Mouse (Mus musculus): ENCODE measurements around the gene Mllt1. TPM values are rescaled to one million over a fixed set of nuclear protein-coding genes. Genes with fewer than 3 reads are reported as not detected.
A peak's percentile ranks its signal among the peaks of the same experiment; 100 is the strongest.

The Mllt1 gene
- total RNA-seq, 2 experiments from 2014 or later, result 2.1 to 3.5 TPM

DNA sequence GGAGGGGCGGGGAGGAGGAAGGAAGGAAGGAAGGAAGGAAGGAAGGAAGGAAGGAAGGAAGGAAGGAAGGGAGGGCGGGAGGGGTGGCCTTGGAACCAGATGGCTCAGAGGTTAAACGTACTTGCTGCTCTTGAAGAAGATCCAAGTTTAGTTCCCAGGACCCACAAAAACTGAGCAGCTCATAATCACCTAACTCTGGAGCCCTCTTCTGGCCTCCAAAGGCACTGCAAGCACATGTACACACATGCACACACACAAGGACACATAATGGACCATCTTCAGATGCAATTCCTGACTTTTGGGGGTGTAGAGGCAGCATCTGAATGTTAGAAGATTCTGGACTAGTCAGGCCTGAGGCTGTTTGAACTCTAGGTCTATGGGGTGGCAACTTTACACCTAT lies 47.2 kb downstream of the Mllt1 start:
- ATAC-seq (replicated peaks; ENCODE audit: low FRiP score, poor library complexity, severe bottlenecking), result no peak

DNA sequence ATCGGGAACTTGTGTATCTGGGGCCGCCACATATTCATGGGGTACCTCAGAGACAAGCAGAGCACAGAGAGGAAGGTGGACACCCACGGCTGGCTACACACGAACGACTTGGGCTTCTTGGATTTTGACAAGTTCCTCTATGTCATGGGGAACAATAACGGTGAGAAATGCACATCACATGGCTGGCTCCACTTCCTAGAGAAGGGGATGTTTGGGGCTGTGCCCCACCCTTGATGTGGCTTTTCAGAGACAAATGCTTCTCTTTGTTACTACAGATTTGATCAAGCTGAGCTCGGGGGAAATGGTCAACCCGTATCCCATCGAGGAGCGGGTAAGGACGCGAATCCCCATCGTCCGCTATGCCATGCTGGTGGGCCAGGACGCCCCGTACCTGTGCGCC lies 50.4 kb downstream of the Mllt1 start:
- no peak for ATAC-seq (replicated peaks; ENCODE audit: low FRiP score, poor library complexity, severe bottlenecking)

GRCm38 (mm10) chr17:56884331-56884730 lies 50.9 kb downstream of the Mllt1 start:
- ATAC-seq (replicated peaks; ENCODE audit: low FRiP score, poor library complexity, severe bottlenecking), result no peak

- ATAC-seq (replicated peaks; ENCODE audit: low FRiP score, poor library complexity, severe bottlenecking), result no peak
Measured at GRCm38 (mm10) chr17:56883612-56884011, 51.6 kb downstream of the Mllt1 start.

- no peak for ATAC-seq (replicated peaks; ENCODE audit: low FRiP score, poor library complexity, severe bottlenecking)
Measured at GRCm38 (mm10) chr17:56877426-56877825, 57.8 kb downstream of the Mllt1 start.

DNA sequence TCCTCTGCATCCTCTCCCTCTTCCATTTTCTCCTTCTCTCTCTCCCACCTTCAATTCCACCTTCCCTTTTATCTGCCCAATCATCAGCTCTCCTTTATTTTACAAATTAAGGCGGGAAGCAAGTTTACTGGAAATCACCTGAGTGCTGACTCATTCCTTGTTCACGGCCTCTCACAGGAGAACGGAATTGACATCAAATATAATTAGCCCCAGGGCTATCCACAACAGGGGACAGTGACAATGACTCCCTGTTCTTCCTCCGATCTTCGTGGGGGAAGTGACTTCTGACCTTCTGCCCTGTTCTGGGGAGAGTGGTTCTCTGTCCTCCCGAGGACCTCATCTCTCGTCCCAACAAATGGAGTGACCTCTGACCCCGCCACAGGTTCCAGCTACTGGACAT lies 58.2 kb downstream of the Mllt1 start:
- ATAC-seq (replicated peaks; ENCODE audit: low FRiP score, poor library complexity, severe bottlenecking), result no peak

DNA sequence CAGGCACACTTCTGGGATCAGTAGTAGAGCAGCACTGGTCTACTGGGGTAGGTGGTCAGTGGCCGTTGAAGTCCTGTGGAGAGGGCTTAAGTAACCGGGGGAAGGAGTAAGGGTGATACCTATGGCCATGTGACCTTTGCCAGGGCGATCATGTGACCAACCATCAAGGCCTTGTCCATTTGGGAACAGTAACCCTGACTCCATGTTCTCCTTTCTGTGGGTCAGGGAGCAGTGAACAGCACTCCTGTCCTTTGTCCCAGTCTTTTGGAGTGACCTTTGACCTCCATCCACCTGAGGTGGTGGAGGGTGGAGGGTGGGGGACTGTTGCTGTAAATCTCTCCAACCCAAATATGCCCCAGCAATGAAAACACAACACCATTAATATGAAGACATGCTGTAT lies 58.8 kb downstream of the Mllt1 start:
- no peak for ATAC-seq (replicated peaks; ENCODE audit: low FRiP score, poor library complexity, severe bottlenecking)

DNA sequence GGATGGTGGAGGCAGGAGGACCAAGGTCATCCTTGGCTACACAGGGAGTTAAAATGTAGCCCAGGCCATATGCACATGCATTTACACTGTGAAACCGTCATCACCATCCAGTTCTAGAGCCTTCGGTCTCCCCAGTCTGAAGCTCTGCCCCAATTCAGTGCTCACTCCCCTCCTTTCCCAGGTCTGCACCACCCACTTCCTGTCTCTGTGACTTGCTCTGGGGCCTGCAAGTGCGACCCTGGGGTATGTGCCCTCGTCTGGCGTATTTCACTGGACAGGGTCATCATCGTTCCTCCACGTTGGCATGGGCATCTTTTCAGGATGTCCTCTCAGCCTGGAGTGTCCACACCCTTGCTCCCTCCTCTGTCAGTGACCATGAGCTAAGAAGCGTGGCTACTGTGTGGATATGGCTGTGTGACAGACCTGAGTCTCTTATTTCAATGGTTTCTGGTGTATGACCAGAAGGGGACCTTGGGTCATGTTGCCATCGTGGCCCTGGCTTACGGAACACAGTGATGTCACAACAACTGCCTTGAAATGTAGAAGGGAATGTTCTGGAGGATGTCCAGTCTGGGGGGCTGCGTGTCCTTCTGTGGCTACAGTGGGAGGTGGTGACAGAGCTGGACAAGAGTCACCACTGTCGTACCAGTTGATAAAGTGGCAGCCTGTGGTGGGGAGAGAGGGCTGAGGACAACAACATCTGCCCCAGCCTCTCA lies 60.1 kb downstream of the Mllt1 start, which contains the start of gene 1700061G19Rik:
1700061G19Rik (plus strand) TSS at position 542 of the 716 bp plus-strand sequence.
- no peak for ATAC-seq (replicated peaks; ENCODE audit: low FRiP score, poor library complexity, severe bottlenecking)

GRCm38 (mm10) chr17:56874237-56874636 lies 61.0 kb downstream of the Mllt1 start, which contains the start of gene Acsbg2:
Gene Acsbg2 (minus strand): TSS chr17:56874447.
- no peak for ATAC-seq (replicated peaks; ENCODE audit: low FRiP score, poor library complexity, severe bottlenecking)

DNA sequence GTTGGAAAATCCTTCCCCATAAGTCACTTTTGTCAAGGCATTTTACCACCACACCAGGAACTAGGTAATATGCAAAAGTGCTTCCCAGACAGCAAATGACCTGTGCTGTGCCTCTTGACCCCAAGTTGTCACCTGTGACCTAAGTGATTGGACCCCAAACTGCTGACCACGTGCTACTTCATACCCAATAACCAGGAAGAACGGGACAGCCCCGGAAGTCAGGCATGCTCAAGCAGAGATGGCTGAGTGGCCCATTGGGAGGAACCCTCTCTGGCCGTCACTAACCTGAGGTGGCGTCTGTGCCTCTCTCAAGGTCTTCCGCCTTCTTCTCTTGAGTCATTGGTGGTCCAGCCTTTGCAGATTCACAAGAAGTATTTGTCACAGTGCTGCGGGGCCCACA lies 62.7 kb downstream of the Mllt1 start:
- no peak for ATAC-seq (replicated peaks; ENCODE audit: low FRiP score, poor library complexity, severe bottlenecking)

GRCm38 (mm10) chr17:56871767-56872166 lies 63.4 kb downstream of the Mllt1 start:
- ATAC-seq (replicated peaks; ENCODE audit: low FRiP score, poor library complexity, severe bottlenecking), result no peak

DNA sequence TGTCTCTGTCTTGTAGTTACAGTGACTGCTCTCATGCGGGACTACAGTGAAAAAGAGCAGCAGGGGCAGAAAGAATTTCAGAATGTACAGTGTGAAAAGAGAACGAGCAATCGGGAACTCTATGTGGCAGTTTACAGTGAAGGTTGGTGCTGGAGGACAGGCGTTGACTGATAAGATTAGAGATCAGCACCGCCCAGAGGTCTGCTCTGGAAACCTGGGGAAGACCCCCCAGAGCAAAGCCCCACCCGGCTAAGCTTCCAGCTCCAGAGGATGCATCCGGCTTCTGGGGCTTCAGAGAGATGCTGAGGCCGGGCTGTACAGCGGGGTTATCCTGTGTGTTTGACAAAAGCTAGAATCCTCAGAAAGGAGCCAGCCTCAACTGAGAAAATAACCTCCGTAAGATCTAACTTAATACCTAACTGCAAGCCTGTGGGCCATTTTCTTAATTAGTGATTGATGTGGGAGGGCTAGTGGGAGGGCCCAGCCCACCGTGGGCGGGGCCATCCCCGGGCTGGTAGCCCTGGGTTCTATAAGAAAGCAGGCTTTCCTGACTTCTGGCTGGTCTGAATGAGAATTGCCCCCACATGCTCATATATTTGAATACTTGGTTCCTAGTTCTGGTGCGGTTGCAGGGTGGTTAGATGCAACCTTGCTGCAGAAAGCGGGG lies 64.8 kb downstream of the Mllt1 start:
- ATAC-seq (replicated peaks; ENCODE audit: low FRiP score, poor library complexity, severe bottlenecking), result no peak

DNA sequence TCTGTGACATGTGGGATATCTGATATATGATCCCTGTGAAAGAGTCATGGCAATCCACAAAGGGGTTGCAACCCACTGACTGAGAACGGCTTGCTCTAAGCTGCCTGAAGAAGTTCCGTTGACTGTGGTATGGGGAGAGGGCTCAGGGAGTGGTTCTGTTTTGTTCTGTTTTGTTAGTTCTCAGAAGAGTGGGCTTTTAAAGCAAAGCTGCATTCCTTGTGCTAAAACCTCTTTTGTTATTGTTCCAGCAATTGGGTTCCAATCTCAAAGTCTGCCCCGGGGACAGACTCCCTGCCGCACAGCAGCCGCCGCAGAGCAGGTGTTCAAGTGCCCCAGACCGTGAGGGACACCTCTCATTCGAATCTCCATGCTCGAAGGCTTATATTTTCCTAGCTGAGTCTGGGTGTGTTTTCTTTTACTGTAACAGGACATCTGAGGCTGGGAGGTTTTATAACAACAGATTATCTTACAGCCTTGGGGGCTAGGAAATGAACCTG lies 65.7 kb downstream of the Mllt1 start:
- ATAC-seq (replicated peaks; ENCODE audit: low FRiP score, poor library complexity, severe bottlenecking), result no peak

- ATAC-seq (replicated peaks; ENCODE audit: low FRiP score, poor library complexity, severe bottlenecking), result no peak
Measured at GRCm38 (mm10) chr17:56866071-56866470, 69.1 kb downstream of the Mllt1 start.

- ATAC-seq (replicated peaks; ENCODE audit: low FRiP score, poor library complexity, severe bottlenecking), result no peak
Measured at GRCm38 (mm10) chr17:56861197-56861596, 74.0 kb downstream of the Mllt1 start.

GRCm38 (mm10) chr17:56858922-56859321 lies 76.3 kb downstream of the Mllt1 start:
- ATAC-seq (replicated peaks; ENCODE audit: low FRiP score, poor library complexity, severe bottlenecking), result no peak

DNA sequence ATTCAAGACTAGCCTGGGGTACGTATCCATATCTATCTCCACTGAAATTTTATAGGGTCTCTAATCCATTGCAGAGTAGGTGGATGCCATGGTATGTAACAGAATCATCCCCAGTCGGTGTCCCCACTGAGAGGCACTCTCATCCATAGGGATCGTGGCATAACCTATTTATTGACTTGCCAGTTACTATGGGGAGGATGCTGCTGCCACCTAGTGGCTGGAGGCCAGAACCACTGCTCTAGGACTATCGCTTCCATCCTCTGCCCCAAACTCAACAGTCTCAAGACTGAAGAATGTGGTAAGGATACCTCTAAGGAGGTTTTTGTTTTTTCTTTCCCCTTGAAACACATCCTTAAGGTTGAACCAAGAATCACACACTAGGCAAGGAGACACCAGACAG lies 77.0 kb downstream of the Mllt1 start:
- peak; percentile 84 for ATAC-seq (replicated peaks; ENCODE audit: low FRiP score, poor library complexity, severe bottlenecking)

- no peak for ATAC-seq (replicated peaks; ENCODE audit: low FRiP score, poor library complexity, severe bottlenecking)
Measured at GRCm38 (mm10) chr17:56855421-56855820, 79.8 kb downstream of the Mllt1 start.

DNA sequence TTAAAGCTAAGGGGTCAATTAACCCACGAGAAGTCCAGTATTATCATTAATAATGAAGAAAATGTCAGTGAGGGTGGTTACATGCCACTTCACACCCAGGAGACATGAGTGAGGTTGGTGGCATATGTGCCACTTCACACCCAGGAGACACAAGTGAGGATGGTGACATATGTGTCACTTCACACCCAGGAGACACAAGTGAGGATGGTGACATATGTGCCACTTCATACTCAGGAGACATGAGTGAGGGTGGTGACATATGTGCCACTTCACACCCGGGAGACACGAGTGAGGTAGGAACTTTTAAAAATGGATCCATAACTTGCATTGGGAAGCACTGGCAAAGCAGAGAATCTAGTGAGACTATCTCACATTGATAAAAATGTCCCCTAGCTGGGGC lies 84.0 kb downstream of the Mllt1 start:
- no peak for ATAC-seq (replicated peaks; ENCODE audit: low FRiP score, poor library complexity, severe bottlenecking)

- no peak for ATAC-seq (replicated peaks; ENCODE audit: low FRiP score, poor library complexity, severe bottlenecking)
Measured at GRCm38 (mm10) chr17:56849710-56850109, 85.5 kb downstream of the Mllt1 start.

- ATAC-seq (replicated peaks; ENCODE audit: low FRiP score, poor library complexity, severe bottlenecking), result no peak
Measured at GRCm38 (mm10) chr17:56848785-56849184, 86.4 kb downstream of the Mllt1 start.

Data from erythroblast, adult 5-6 weeks (primary cell).